22 mouse cellular contexts compared by ENCODE assay signal in the genomic region with DNA sequence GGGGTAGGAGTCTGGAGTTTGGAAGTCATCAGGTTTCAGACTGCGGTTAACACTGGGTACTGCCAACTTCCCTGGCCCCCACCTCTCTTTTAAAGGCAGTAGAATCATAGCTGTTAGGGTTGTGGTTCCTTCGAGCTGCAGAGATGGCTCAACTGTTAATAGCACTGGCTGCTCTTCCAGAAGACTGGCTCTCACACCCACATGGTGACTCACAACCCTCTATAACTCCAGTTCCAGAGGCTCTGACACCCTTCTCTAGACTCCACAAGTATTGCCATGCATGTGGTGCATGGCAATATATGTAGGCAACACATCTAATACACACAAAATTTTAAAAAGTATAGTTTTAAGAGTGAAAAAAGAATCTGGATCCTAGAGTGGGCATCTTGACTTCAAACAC.
DNase-seq lines count a peak whose midpoint lies in the region; ATAC-seq and TF ChIP-seq lines count a peak whose summit lies in the region.
"Had no signal": no experiment of that assay in that cellular context is flagged by ENCODE, and none has a peak within 500 bp of the region (broad histone marks: within the 10 kb centered on the region; RNA-seq: fewer than 3 reads in every experiment).

No protein-coding gene starts in this region.

- 37% methylated on average over 2 of the region's 2 CpGs for WGBS in kidney, adult 2 months
- 59% methylated on average over 2 of the region's 2 CpGs for WGBS in kidney, embryonic 15.5 days
- WGBS in hindbrain, embryonic 10.5 days = 79% methylated on average over 2 of the region's 2 CpGs

- no peak overlapping the region for H3K9ac ChIP-seq in kidney, embryonic 15.5 days
- H3K9ac ChIP-seq: lung, embryonic 14.5 days; midbrain, embryonic 15.5 days had no signal

- no peak for DNase-seq in gastrocnemius, adult 2 months
- DNase-seq in gastrocnemius, postnatal 10 days = no peak
- DNase-seq in kidney, adult 2 months = no peak
- peak; percentile 48 for DNase-seq in right cerebral cortex, adult 18-20 months
- no peak for DNase-seq in right cerebral cortex, postnatal 14 days
- DNase-seq in hindbrain, embryonic 10.5 days (ENCODE audit: low spot score) = no peak
- no peak for DNase-seq in kidney, postnatal 10 days
- DNase-seq: cerebellum, adult 11 months; embryo, embryonic 11 days; layer of hippocampus, adult 9-11 months; left cerebral cortex, postnatal 4 days; right cerebral cortex, postnatal 4 days; thymus, adult 2 months had no signal

- H3K36me3 ChIP-seq in kidney, adult 2 months (ENCODE audit: control insufficient read depth, insufficient read depth, low read length) = no peaks in the 10 kb centered on the region
- H3K36me3 ChIP-seq in kidney, embryonic 15.5 days = no peaks in the 10 kb centered on the region
- no peaks in the 10 kb centered on the region for H3K36me3 ChIP-seq in hindbrain, embryonic 10.5 days
- H3K36me3 ChIP-seq: midbrain, embryonic 15.5 days had no signal

- H3K4me3 ChIP-seq in gastrocnemius, adult 2 months = no peak overlapping the region; the same call in 1 of the 2 replicates
- H3K4me3 ChIP-seq in kidney, adult 2 months (ENCODE audit: insufficient read depth, low read depth, low read length) = no peak overlapping the region
- H3K4me3 ChIP-seq in kidney, embryonic 15.5 days (replicated peaks) = no peak overlapping the region
- no peak overlapping the region for H3K4me3 ChIP-seq in hindbrain, embryonic 10.5 days
- H3K4me3 ChIP-seq: left cerebral cortex, adult 2 months; midbrain, embryonic 15.5 days had no signal

- intact Hi-C loops in gastrocnemius, adult 2 months (cut with DNase I) = no loop called here

- 0 out of 2 replicates have a peak, but pooled peaks cover 6% of the 10 kb centered on the region for H3K4me1 ChIP-seq in kidney, adult 2 months (ENCODE audit: control insufficient read depth, insufficient read depth, low read length)
- H3K4me1 ChIP-seq in kidney, embryonic 15.5 days = peaks cover 16% of the 10 kb centered on the region
- peaks cover 3% of the 10 kb centered on the region for H3K4me1 ChIP-seq in hindbrain, embryonic 10.5 days (replicated peaks)
- H3K4me1 ChIP-seq: midbrain, embryonic 15.5 days had no signal

- H3K27me3 ChIP-seq in kidney, adult 2 months (replicated peaks; ENCODE audit: control insufficient read depth, insufficient read depth, low read length) = no peaks in the 10 kb centered on the region
- no peaks in the 10 kb centered on the region for H3K27me3 ChIP-seq in kidney, embryonic 15.5 days
- H3K27me3 ChIP-seq in hindbrain, embryonic 10.5 days (ENCODE audit: insufficient read depth, poor library complexity, severe bottlenecking) = no peaks in the 10 kb centered on the region
- H3K27me3 ChIP-seq: CH12.LX; megakaryocyte, embryonic 14.5 days; midbrain, embryonic 15.5 days had no signal

- no peak for TF ChIP-seq POLR2A in kidney, adult 2 months (IDR thresholded peaks at IDR 0.05; ENCODE audit: low read depth, low read length)

- no peak overlapping the region for H3K4me2 ChIP-seq in kidney, embryonic 15.5 days
- H3K4me2 ChIP-seq: liver, embryonic 11.5 days; lung, embryonic 14.5 days; midbrain, embryonic 15.5 days had no signal

- no peak for TF ChIP-seq CTCF in gastrocnemius, adult 2 months (IDR thresholded peaks at IDR 0.05)
- no peak for TF ChIP-seq CTCF in kidney, adult 2 months (conservative IDR thresholded peaks at IDR 0.05; ENCODE audit: insufficient read depth, insufficient read length, low read depth, low read length)

- peak overlapping the region; percentile 74 for H3K27ac ChIP-seq in gastrocnemius, adult 2 months
- peak overlapping the region; percentile 56; the same call in 1 of the 2 replicates for H3K27ac ChIP-seq in kidney, adult 2 months (ENCODE audit: insufficient read depth, low read depth, low read length)
- H3K27ac ChIP-seq in kidney, embryonic 15.5 days = no peak overlapping the region
- no peak overlapping the region for H3K27ac ChIP-seq in hindbrain, embryonic 10.5 days
- H3K27ac ChIP-seq: hindbrain, postnatal 0 days; left cerebral cortex, adult 2 months; midbrain, embryonic 15.5 days had no signal

- no peaks in the 10 kb centered on the region for H3K9me3 ChIP-seq in kidney, embryonic 15.5 days (replicated peaks)
- H3K9me3 ChIP-seq in hindbrain, embryonic 10.5 days = no peaks in the 10 kb centered on the region
- H3K9me3 ChIP-seq: megakaryocyte, embryonic 14.5 days; midbrain, embryonic 15.5 days had no signal

- no peak for ATAC-seq in kidney, embryonic 15.5 days (replicated peaks; ENCODE audit: low FRiP score)
- ATAC-seq: forebrain, embryonic 16.5 days; hindbrain, postnatal 0 days; midbrain, embryonic 15.5 days had no signal

Comparison
In these comparisons a context has a peak if more than half of its experiments do, and no peak if none do; other contexts are left out.
1. H3K27ac ChIP-seq: peak in gastrocnemius, adult 2 months (single experiment) and kidney, adult 2 months (single experiment); none in kidney, embryonic 15.5 days (single experiment) and hindbrain, embryonic 10.5 days (single experiment).